Mouse (Mus musculus): ENCODE results near the gene Sipa1l3. TPM values are rescaled to one million over a fixed set of nuclear protein-coding genes. Genes with fewer than 3 reads are reported as not detected.

The Sipa1l3 gene
- polyA plus RNA-seq, 1 experiment from 2014 or later, result 26.6 TPM

DNA sequence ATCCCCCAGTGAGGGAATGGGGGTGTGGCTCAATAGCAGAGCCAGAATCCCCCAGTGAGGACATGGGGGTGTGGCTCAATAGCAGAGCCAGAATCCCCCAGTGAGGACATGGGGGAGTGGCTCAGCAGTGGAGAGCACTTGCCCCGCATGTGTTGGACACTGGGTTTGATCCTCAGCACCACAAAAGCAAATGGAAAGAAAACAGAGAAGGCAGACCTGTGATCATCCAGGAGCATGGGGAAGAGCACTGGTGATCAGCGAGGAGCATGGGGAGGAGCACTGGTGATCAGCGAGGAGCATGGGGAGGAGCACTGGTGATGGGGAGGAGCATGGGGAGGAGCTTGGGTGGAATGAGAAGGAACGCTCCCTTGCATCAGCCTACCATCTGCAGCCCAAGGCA lies 98.6 kb downstream of the Sipa1l3 start:
- Histone ChIP-seq H3K9ac (no peak overlapping the region), H3K4me3 (replicated peaks) (no peak overlapping the region), H3K27me3 (replicated peaks) (no peaks in the 10 kb centered on the region), H3K36me3 (no peaks in the 10 kb centered on the region), H3K4me2 (replicated peaks) (no peak overlapping the region), H3K27ac (no peak overlapping the region), H3K9me3 (no peaks in the 10 kb centered on the region), H3K4me1 (replicated peaks) (peaks cover 32% of the 10 kb centered on the region)
- WGBS, result 50% methylated on average over 4 of the region's 4 CpGs
- ATAC-seq, result no peak

GRCm38 (mm10) chr7:29418231-29418630 lies 100.2 kb downstream of the Sipa1l3 start:
- Histone ChIP-seq H3K9me3 (no peaks in the 10 kb centered on the region), H3K27ac (no peak overlapping the region), H3K27me3 (replicated peaks) (no peaks in the 10 kb centered on the region), H3K36me3 (no peaks in the 10 kb centered on the region), H3K4me3 (replicated peaks) (no peak overlapping the region), H3K4me1 (replicated peaks) (peaks cover 27% of the 10 kb centered on the region), H3K9ac (no peak overlapping the region), H3K4me2 (replicated peaks) (no peak overlapping the region)
- ATAC-seq, result peak; percentile 72
- 45% methylated on average over 6 of the region's 6 CpGs for WGBS

GRCm38 (mm10) chr7:29417332-29418069 lies 100.9 kb downstream of the Sipa1l3 start:
- Histone ChIP-seq H3K4me1 (replicated peaks) (peaks cover 27% of the 10 kb centered on the region), H3K4me3 (replicated peaks) (no peak overlapping the region), H3K9ac (no peak overlapping the region), H3K4me2 (replicated peaks) (no peak overlapping the region), H3K27ac (no peak overlapping the region), H3K27me3 (replicated peaks) (no peaks in the 10 kb centered on the region), H3K36me3 (no peaks in the 10 kb centered on the region), H3K9me3 (no peaks in the 10 kb centered on the region)
- peak; percentile 23; the same call in 1 of the 2 replicates for ATAC-seq
- 45% methylated on average over 8 of the region's 8 CpGs for WGBS

- no peaks in the 10 kb centered on the region for H3K36me3 ChIP-seq
- H3K9me3 ChIP-seq, result no peaks in the 10 kb centered on the region
- WGBS, result 49% methylated on average over 2 of the region's 2 CpGs
- peaks cover 32% of the 10 kb centered on the region for H3K4me1 ChIP-seq (replicated peaks)
- peak; percentile 49; the same call in 1 of the 2 replicates for ATAC-seq
- no peak overlapping the region for H3K4me3 ChIP-seq (replicated peaks)
- H3K27ac ChIP-seq, result no peak overlapping the region
- no peak overlapping the region for H3K4me2 ChIP-seq (replicated peaks)
- no peak overlapping the region for H3K9ac ChIP-seq
- no peaks in the 10 kb centered on the region for H3K27me3 ChIP-seq (replicated peaks)
These were observed 101.5 kb downstream of the Sipa1l3 start for GRCm38 (mm10) chr7:29416906-29417305.

- no peaks in the 10 kb centered on the region for H3K9me3 ChIP-seq
- H3K9ac ChIP-seq, result no peak overlapping the region
- ATAC-seq, result peak; percentile 48
- no peaks in the 10 kb centered on the region for H3K36me3 ChIP-seq
- no peak overlapping the region for H3K27ac ChIP-seq
- no peak overlapping the region for H3K4me2 ChIP-seq (replicated peaks)
- H3K4me3 ChIP-seq (replicated peaks), result no peak overlapping the region
- H3K4me1 ChIP-seq (replicated peaks), result peaks cover 28% of the 10 kb centered on the region
- 56% methylated on average over 8 of the region's 8 CpGs for WGBS
- H3K27me3 ChIP-seq (replicated peaks), result no peaks in the 10 kb centered on the region
These were observed 106.4 kb downstream of the Sipa1l3 start for GRCm38 (mm10) chr7:29411838-29412580.

DNA sequence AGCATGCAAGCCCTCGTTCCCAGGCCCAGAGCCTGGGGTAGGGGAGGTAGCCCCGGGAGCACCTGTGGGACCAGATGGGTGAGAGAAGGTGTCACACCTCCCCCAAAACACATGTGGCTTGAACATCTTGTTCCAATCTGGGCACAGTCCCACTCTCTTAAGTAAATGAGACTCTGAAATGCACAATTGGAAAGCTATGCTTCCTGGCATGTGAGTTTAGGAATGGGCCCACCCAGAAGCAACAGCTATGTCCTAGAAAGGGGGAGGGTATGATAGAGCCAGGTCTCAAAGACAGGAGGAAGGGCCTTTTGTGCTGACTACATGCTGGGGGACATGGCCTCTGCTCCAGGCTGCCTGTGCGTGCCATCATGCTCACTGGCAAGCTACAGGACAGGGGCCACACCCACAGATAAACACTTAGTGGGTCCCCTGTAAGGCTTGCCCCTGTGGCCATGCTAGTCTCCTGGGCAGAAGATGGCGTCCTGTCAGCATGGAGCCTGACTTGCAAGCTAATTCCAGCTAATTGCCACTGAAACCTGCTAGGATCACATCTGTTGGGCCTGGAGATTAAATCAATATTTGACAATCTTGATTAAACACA lies 107.1 kb downstream of the Sipa1l3 start:
- Histone ChIP-seq H3K36me3 (no peaks in the 10 kb centered on the region), H3K4me3 (replicated peaks) (no peak overlapping the region), H3K9ac (no peak overlapping the region), H3K9me3 (no peaks in the 10 kb centered on the region), H3K4me1 (replicated peaks) (peaks cover 24% of the 10 kb centered on the region), H3K27ac (peak overlapping the region; percentile 44; the same call in 1 of the 2 replicates), H3K4me2 (replicated peaks) (no peak overlapping the region), H3K27me3 (replicated peaks) (no peaks in the 10 kb centered on the region)
- WGBS, result 48% methylated on average over 4 of the region's 4 CpGs
- ATAC-seq, result peak; percentile 53

DNA sequence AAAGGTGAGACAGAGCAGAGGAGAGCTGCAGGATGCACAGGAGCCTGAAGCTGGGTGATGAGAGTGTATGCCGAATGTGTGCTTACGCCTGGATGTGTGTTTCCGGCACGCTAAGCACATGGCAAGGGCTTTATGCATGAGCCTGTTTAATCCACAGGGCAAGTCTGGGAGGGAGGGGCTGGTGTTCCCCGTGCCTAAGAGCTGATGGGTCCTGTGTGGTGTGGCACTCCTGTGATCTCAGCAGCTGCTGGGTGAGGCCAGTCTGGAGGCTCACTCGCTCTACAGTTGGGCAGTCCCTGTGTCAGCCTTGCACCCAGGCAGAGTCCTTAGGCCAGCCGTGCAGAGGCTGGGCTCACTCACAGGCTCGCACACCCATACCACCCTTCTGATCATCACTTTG lies 108.0 kb downstream of the Sipa1l3 start:
- Histone ChIP-seq H3K9ac (no peak overlapping the region), H3K9me3 (no peaks in the 10 kb centered on the region), H3K4me3 (replicated peaks) (no peak overlapping the region), H3K27me3 (replicated peaks) (no peaks in the 10 kb centered on the region), H3K4me1 (replicated peaks) (peaks cover 22% of the 10 kb centered on the region), H3K4me2 (replicated peaks) (no peak overlapping the region), H3K27ac (no peak overlapping the region), H3K36me3 (no peaks in the 10 kb centered on the region)
- ATAC-seq, result no peak; the same call in 1 of the 2 replicates
- WGBS, result 85% methylated on average over 8 of the region's 8 CpGs

GRCm38 (mm10) chr7:29406855-29407254 lies 111.6 kb downstream of the Sipa1l3 start:
- Histone ChIP-seq H3K9me3 (no peaks in the 10 kb centered on the region), H3K27ac (no peak overlapping the region), H3K27me3 (replicated peaks) (no peaks in the 10 kb centered on the region), H3K9ac (no peak overlapping the region), H3K4me3 (replicated peaks) (no peak overlapping the region), H3K36me3 (no peaks in the 10 kb centered on the region), H3K4me2 (replicated peaks) (no peak overlapping the region), H3K4me1 (replicated peaks) (peaks cover 15% of the 10 kb centered on the region)
- ATAC-seq, result no peak
- 85% methylated on average over 4 of the region's 4 CpGs for WGBS

DNA sequence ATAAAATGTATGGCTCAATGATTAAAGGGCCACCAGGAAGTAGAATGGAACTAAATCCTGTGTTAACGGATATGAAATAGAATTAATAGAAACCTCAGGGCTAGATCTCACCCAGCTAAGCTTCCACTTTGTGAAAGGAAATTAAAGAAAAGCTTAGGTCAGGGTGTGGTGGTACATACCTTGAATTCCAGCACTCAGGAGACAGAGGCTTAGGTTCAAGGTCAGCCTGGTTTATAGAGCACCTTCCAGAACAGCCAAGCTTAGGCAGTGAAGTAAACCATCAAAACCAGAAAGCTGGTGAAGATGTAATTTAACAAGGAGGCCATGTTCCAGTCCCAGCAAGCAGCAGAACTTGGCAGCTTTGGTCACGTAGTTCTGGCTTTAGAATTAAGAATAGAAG lies 114.3 kb downstream of the Sipa1l3 start:
- 89% methylated on average over 2 of the region's 2 CpGs for WGBS
- Histone ChIP-seq H3K36me3 (peaks cover 10% of the 10 kb centered on the region), H3K27ac (no peak overlapping the region), H3K4me1 (replicated peaks) (no peaks in the 10 kb centered on the region), H3K27me3 (replicated peaks) (no peaks in the 10 kb centered on the region), H3K9me3 (no peaks in the 10 kb centered on the region), H3K4me2 (replicated peaks) (no peak overlapping the region), H3K4me3 (replicated peaks) (no peak overlapping the region), H3K9ac (no peak overlapping the region)
- no peak for ATAC-seq

DNA sequence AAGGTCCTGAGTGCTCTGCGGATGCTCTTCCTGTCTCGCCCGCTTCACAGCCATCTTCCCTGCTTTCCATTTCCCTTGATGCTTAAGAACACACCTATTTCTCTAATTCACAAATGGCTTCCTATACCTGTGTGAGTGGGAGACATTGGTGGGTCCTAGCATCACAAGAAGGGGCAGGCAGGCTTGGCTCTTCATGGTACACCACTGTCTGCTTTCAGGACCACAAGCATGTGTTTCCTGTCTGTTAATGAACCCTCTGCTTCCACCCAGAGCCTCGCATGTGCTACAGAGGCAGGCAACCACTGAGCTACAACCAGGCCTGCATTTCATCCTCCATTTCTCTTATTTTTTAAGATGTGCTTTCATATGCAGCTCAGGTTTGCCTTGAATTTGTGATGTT lies 116.4 kb downstream of the Sipa1l3 start:
- Histone ChIP-seq H3K27ac (no peak overlapping the region), H3K4me2 (replicated peaks) (no peak overlapping the region), H3K9ac (no peak overlapping the region), H3K9me3 (no peaks in the 10 kb centered on the region), H3K36me3 (peaks cover 19% of the 10 kb centered on the region), H3K4me1 (replicated peaks) (no peaks in the 10 kb centered on the region), H3K27me3 (replicated peaks) (no peaks in the 10 kb centered on the region), H3K4me3 (replicated peaks) (no peak overlapping the region)
- 94% methylated on average over 4 of the region's 4 CpGs for WGBS
- ATAC-seq, result no peak

DNA sequence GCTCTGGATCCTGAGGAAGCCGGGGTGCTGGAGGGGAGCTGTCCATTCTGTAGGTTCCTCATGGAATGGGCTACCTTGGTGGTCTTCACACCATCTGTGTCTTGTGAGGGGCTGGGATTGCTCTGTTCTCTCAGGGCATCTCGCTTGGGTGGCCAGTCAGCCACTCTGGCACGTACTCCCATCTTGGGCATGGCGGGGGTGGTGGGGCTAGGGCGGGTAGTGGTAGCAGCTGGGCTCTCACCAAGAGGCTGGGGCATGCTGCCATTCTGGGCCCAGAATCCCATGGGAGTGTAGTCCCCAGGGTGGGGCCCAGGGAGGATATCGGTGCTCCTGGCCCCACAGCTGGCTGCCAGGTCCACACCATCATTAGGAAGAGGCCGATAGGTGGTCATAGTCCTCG lies 118.0 kb downstream of the Sipa1l3 start:
- peaks cover 26% of the 10 kb centered on the region for H3K36me3 ChIP-seq

GRCm38 (mm10) chr7:29399056-29399455 lies 119.4 kb downstream of the Sipa1l3 start:
- 93% methylated on average over 9 of the region's 9 CpGs for WGBS
- H3K27me3 ChIP-seq (replicated peaks), result no peaks in the 10 kb centered on the region
- peaks cover 36% of the 10 kb centered on the region for H3K36me3 ChIP-seq
- H3K27ac ChIP-seq, result no peak overlapping the region
- no peak overlapping the region for H3K9ac ChIP-seq
- H3K4me2 ChIP-seq (replicated peaks), result no peak overlapping the region
- no peaks in the 10 kb centered on the region for H3K4me1 ChIP-seq (replicated peaks)
- no peak overlapping the region for H3K4me3 ChIP-seq (replicated peaks)
- no peaks in the 10 kb centered on the region for H3K9me3 ChIP-seq
- no peak for ATAC-seq

More for the DNA sequence above, 118.0 kb downstream of the Sipa1l3 start:
- WGBS, result 94% methylated on average over 8 of the region's 8 CpGs
- Histone ChIP-seq H3K4me1 (replicated peaks) (no peaks in the 10 kb centered on the region), H3K9me3 (no peaks in the 10 kb centered on the region), H3K4me2 (replicated peaks) (no peak overlapping the region), H3K4me3 (replicated peaks) (no peak overlapping the region), H3K27me3 (replicated peaks) (no peaks in the 10 kb centered on the region), H3K27ac (no peak overlapping the region), H3K9ac (no peak overlapping the region)
- ATAC-seq, result no peak

All from intestine, embryonic 15.5 days (tissue).